Mouse (Mus musculus) liver, adult 2 months (tissue): ENCODE measurements around the gene Gkn3.

Experiments used
- CTCF ChIP-seq: fragments of 200-500 bp; IDR thresholded peaks from 2 replicates; pipeline ENCODE4 v1.5.1; 2011; ENCODE audit warnings: low read depth, low read length, control low read depth
- POLR2A ChIP-seq: fragments of 200-500 bp; IDR thresholded peaks from 2 replicates; pipeline ENCODE4 v1.6.1; 2011; ENCODE audit warnings: low read length, control low read depth; ENCODE audit not compliant: insufficient read depth; ENCODE audit errors: extremely low read depth

GRCm38 (mm10) chr6:87399137-87399536 is 10.4 kb upstream of the Gkn3 start:
- TF ChIP-seq POLR2A (no peak), CTCF (peak; percentile 99)
